Mouse (Mus musculus) lung, adult 2 months (tissue): ENCODE results near the gene Tbx19. TPM values are rescaled to one million over a fixed set of nuclear protein-coding genes. Genes with fewer than 3 reads are reported as not detected.

Experiments used
- DNase-seq: peaks from one replicate; pipeline ENCODE4 v3.0.0; 2022
- H3K4me1 ChIP-seq: fragments of 200-500 bp; 2 replicates; pipeline ENCODE4 v1.6.1; 2011; ENCODE audit warnings: low read length; ENCODE audit not compliant: control insufficient read depth, insufficient read depth
- H3K4me3 ChIP-seq: fragments of 200-500 bp; replicated peaks from 2 replicates; pipeline ENCODE3; 2011; ENCODE audit warnings: low read depth, mild to moderate bottlenecking, control low read depth, low read length; ENCODE audit errors: extremely low read depth
- CTCF ChIP-seq: fragments of 200-500 bp; IDR thresholded peaks from 2 replicates; pipeline ENCODE4 v1.5.1; 2011; ENCODE audit warnings: mild to moderate bottlenecking, low read length, control low read depth; ENCODE audit not compliant: insufficient read depth
- POLR2A ChIP-seq: fragments of 200-500 bp; IDR thresholded peaks from 2 replicates; pipeline ENCODE4 v1.6.1; 2011; ENCODE audit warnings: low read depth, mild to moderate bottlenecking, control low read depth, low read length, borderline replicate concordance; ENCODE audit errors: extremely low read depth
- WGBS: fragments of 180-500 bp; shearing (Covaris S2); methylation state at CpG from one replicate; pipeline ENCODE4 v1.1.7; 2018; 5-methylcytosine and 5-hydroxymethylcytosine counted together
- polyA plus RNA-seq: library from polyadenylated mRNA; depleted of rRNA; stranded (reverse); fragments of >200 nt; gene quantifications from 2 replicates; pipeline ENCODE4 v1.2.3, GENCODE M21; 2012

Gene Tbx19
- polyA plus RNA-seq, 1 experiment = 0.34 TPM

DNA sequence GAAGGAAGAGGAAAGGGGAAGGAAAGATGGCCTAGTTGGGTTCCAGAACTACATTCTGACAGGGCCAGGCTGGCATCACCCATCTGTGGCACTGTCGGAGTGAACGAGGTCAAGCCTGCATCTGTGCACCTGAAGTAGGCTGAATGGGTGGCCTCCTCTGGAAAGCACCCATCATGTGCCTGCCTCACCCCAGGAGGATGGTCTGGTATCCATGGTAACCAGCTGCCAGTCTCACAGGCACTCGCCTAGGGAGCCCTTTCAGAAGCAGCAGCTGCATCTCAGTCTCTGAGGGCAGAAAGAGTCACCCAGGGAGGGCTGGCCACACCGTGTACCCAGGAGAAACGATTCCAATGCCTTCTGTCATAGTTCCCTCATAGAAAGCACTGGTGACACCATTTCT is 26.8 kb upstream of the Tbx19 start:
- 74% methylated on average over 5 of the region's 5 CpGs for WGBS
- no peak for DNase-seq
- Histone ChIP-seq H3K4me3 (no peak overlapping the region), H3K4me1 (peaks cover 15% of the 10 kb centered on the region)
- no peak for TF ChIP-seq CTCF
- TF ChIP-seq POLR2A = no peak

DNA sequence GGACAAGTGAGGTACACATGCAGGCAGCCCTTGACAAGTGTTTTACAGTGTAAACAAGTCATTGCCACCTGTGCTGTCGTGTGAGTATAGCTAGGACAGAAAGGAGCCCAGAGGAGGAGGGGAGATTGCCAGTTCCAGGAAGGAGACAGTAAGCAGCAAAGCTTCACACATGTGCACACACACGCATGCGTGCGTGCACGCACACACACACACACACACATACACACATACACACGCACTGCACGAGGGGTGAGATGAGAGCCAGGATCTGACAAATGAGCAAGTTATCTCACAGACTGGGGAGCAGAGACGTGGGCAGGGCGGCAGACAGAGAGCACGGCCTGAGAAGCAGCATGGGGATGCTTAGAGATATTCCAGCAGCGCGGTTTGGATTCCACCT is 25.9 kb upstream of the Tbx19 start:
- TF ChIP-seq CTCF = no peak
- no peak for TF ChIP-seq POLR2A
- no peak for DNase-seq
- peaks cover 13% of the 10 kb centered on the region for H3K4me1 ChIP-seq
- WGBS = 84% methylated on average over 12 of the region's 12 CpGs
- no peak overlapping the region for H3K4me3 ChIP-seq

DNA sequence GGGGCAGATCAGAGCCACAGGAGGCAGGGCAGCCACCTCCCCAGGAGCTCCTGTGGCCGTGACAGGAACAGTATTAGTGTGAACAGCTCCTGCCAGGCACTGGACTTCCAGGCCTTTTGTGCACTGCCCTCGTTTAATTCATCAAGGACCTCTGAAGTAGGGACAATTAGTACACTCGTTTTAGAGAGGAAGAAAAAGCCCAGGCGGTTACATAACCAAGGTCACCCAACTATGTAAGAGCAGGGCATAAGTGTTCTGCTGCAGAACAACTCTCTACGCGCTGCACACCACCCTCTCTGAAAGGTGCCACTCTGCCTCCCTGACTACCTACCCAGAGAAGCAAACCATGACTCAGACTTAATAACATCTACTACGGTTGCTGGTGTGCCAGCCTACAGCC is 24.5 kb upstream of the Tbx19 start:
- Histone ChIP-seq H3K4me1 (peaks cover 12% of the 10 kb centered on the region), H3K4me3 (no peak overlapping the region)
- TF ChIP-seq CTCF (no peak), POLR2A (no peak)
- WGBS = 65% methylated on average over 7 of the region's 7 CpGs
- peak; percentile 49 for DNase-seq

DNA sequence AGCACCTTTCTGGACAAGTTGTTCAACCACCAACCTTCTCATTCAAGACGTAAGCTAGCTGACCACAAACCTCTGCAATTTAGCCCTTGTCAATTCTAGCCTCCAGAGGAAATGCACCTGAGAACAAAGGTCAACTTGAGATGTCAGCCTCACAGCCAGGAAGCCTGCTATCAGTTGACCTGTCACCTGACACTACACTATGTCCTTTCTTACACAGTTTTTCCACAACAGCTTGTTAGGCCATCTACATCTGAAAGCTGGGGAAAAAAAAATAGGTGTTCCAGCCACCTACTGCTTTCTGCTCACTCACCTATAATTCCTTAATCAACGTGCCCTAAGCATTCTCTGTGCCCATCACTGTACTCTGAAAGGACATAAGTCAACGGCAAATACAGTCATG is 23.6 kb upstream of the Tbx19 start:
- Histone ChIP-seq H3K4me3 (no peak overlapping the region), H3K4me1 (peaks cover 10% of the 10 kb centered on the region)
- TF ChIP-seq CTCF = no peak
- no peak for TF ChIP-seq POLR2A
- DNase-seq = no peak
- 91% methylated on average over 3 of the region's 3 CpGs for WGBS

DNA sequence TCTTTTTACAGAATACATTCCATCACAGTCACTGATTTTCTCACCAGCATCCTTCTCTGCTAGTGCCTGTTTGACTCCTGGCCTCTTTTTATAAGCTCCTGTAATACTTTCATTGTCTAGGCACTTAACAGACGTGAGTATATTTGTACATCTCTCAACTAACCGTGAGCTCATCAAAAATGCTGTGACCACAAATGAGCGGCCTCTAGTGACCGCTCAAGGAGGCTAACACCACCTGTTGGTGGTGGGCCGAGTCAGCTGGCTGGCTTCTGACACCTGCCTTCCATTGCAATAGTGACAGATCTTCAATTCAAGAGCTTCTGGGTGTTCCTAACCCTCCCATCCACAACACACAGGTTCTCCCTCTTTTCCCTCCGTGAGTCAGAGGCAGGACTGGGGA is 22.8 kb upstream of the Tbx19 start:
- WGBS = 61% methylated on average over 6 of the region's 6 CpGs
- no peak for TF ChIP-seq POLR2A
- TF ChIP-seq CTCF = no peak
- no peak overlapping the region for H3K4me3 ChIP-seq
- DNase-seq = peak; percentile 48
- H3K4me1 ChIP-seq = peaks cover 9% of the 10 kb centered on the region

DNA sequence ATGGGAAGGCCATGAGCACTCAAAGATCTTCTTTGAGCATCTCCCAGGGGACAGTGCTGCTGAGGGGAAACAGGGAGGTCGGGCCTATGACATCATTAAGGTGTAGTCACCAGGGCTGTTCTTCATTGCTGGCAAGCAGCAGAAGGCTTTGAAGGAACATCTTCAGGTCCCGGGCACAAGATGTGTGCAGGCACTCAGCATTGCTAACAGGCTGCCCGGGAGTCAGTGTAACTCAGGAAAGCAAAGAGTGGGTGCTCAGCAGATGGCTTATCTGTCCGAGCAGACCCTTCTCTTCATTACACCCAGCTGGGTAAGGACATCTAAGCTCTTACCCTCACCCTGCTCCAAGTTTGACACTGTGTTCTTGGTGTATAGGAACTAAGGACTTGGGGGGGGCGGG is 18.7 kb upstream of the Tbx19 start:
- H3K4me3 ChIP-seq = no peak overlapping the region
- peaks cover 13% of the 10 kb centered on the region for H3K4me1 ChIP-seq
- 78% methylated on average over 5 of the region's 5 CpGs for WGBS
- DNase-seq = no peak
- no peak for TF ChIP-seq POLR2A
- TF ChIP-seq CTCF = no peak

DNA sequence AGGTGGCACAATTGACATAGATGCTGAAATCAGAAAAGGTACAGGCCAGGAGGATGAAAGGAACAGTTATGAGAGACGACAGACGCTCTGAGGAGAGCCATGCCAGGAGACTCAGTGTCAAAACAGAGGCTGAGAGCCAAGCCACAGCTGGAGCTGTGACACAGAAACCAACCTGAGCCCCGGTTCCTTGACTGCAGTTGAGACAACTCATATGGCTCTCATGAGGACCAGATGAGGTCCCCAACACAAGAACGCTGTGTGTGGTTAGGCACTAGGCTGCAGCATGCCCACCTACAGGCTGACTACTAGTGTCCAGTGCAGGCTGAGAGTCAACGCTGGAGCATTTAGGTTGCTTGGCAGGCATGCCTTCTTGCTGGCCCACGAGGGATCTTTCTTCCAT is 17.5 kb upstream of the Tbx19 start:
- peak; percentile 20 for DNase-seq
- 29% methylated on average over 6 of the region's 6 CpGs for WGBS
- TF ChIP-seq POLR2A (no peak), CTCF (no peak)
- no peak overlapping the region for H3K4me3 ChIP-seq
- peaks cover 13% of the 10 kb centered on the region for H3K4me1 ChIP-seq

DNA sequence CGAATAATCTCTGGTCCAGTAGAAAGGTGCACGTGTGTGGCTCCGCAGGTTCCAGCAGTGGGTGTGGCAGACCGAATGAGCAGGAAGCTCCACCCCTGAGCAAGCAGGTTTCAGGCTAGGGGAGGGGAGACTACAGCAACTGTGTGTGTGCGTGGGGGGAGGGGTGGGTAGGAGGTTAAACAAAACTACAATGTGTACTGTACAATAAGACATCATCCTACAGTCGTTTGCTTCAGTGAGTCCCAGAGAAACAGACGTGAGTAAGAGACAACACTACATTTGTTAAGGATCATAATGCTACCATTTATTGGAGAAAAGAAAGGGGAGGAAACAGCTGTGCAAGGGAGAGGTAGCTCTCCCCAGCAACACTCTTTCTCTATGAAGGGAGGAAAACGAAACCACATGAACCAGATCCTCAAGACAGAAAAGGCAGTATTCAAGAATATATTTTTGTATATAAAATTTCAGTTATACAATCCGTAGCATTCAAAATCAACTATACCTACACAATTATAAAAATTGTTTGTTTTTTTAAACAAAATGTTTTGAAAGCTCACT is 13.6 kb upstream of the Tbx19 start:
- WGBS = 53% methylated on average over 8 of the region's 9 CpGs
- TF ChIP-seq CTCF (no peak), POLR2A (no peak)
- no peak for DNase-seq
- H3K4me1 ChIP-seq = peaks cover 13% of the 10 kb centered on the region
- H3K4me3 ChIP-seq = no peak overlapping the region

DNA sequence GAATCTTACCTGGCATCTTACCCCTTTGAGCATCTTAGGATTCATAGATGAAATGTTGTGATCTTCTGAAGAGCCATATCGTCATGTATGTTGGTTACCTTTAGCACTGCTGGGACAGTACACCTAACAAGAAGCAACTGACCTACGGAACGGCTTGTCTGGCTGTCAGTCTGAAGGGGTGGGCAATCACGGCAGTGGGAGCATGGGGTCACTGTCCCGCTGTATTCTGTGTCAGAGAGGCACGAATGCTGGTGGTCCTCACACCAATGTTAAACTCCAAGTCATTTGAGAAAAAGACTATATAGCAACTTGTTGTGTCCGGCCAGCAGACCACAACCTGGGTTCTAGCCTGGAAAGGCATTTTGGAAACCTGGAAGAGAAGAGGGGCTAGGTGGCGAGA is 10.7 kb upstream of the Tbx19 start:
- Histone ChIP-seq H3K4me1 (no peaks in the 10 kb centered on the region), H3K4me3 (no peak overlapping the region)
- WGBS = 90% methylated on average over 8 of the region's 8 CpGs
- no peak for TF ChIP-seq CTCF
- DNase-seq = no peak

DNA sequence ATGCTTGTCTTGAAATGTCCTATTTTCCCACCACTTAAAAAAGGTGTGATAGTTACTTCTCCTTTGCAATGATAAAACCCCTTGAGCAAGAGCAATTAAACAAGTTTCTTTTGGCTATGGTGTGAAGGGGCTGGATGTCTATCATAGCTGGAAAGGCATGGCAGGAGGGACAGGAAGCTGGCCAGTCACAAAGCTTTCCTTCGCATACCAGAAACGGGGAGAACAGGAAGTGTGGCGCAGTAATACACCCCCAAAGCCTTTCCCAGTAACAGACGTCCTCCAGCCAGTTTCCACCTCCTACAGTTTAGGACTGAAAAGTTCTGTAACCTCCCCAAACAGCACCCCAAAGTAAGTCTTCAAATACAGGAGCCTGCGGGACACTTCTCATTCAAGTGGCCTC is 9.6 kb upstream of the Tbx19 start:
- H3K4me1 ChIP-seq = no peaks in the 10 kb centered on the region
- DNase-seq = no peak
- H3K4me3 ChIP-seq = no peak overlapping the region
- TF ChIP-seq CTCF (no peak), POLR2A (no peak)
- WGBS = 39% methylated on average over 5 of the region's 5 CpGs

DNA sequence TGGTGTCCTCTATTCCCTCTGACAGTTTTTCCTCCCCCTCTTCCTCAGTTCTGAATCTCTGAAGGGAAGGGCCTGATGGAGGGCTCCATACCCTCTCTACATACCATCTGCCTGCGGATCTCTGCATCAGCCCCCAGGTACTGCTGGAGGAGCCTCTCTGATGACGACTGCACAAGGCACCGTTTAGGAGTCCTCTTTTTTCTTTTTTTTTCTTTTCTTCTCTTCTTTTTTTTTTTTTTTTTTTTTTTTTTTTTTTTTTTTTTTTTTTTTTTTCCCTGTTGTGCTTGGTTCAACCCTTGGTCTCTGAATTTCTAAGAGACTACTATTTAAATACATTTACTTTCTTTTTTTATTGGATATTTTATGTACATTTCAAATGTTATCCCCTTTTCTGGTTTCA is 8.9 kb upstream of the Tbx19 start:
- WGBS = 76% methylated on average over 3 of the region's 3 CpGs

More for the DNA sequence above, 8.9 kb upstream of the Tbx19 start:
- H3K4me1 ChIP-seq = no peaks in the 10 kb centered on the region
- DNase-seq = no peak
- TF ChIP-seq POLR2A (no peak), CTCF (no peak)
- H3K4me3 ChIP-seq = no peak overlapping the region
